In the genomic region with DNA sequence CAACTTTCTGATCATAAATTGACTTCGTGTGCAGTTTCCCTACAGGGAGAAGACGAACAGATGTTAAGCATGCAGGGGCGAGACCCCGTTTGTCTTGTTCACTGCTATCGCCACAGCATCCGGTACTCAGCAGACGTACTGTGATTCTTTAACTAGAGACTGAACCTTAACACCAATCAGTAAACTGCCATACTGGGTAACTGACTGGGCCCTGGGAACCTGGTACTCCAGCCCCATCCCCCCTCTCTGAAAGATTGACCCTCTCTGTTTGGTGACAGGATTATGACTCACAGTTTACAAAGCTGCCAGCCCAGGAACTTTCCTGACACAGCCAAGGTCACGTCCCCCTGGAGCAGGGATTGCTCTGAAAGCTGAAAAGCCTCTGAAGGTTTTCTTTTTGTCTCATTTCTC, we compare ENCODE assay signal across 8 mouse cellular contexts. TPM values are rescaled to one million over a fixed set of nuclear protein-coding genes. Genes with fewer than 3 reads are reported as not detected.
DNase-seq lines count a peak whose midpoint lies in the region; ATAC-seq lines count a peak whose summit lies in the region.

No protein-coding gene starts in this region.

- no peak overlapping the region for H3K27ac ChIP-seq in forebrain, embryonic 12.5 days
- H3K27ac ChIP-seq in limb, embryonic 11.5 days (replicated peaks; ENCODE audit: low read depth, low read length), result no peak overlapping the region
- H3K27ac ChIP-seq in midbrain, embryonic 15.5 days, result no peak overlapping the region

- peak; percentile 77 for DNase-seq in adrenal gland, postnatal 25 days
- DNase-seq in heart, postnatal 36 days, result peak; percentile 46 to 52
- DNase-seq in limb, embryonic 11.5 days (ENCODE audit: low spot score), result peak; percentile 58
- no peak for DNase-seq in right cerebral cortex, postnatal 36 days (ENCODE audit: low spot score in 2 of 2)
- no peak for DNase-seq in B cell, adult 2 months
- no peak for DNase-seq in thymus, postnatal 10 days (ENCODE audit: low spot score in 2 of 2)

- no peaks in the 10 kb centered on the region for H3K27me3 ChIP-seq in forebrain, embryonic 12.5 days
- H3K27me3 ChIP-seq in limb, embryonic 11.5 days (ENCODE audit: control insufficient read depth, insufficient read depth, low read length), result no peaks in the 10 kb centered on the region
- no peaks in the 10 kb centered on the region for H3K27me3 ChIP-seq in midbrain, embryonic 15.5 days (replicated peaks)

- H3K4me1 ChIP-seq in forebrain, embryonic 12.5 days, result peaks cover 13% of the 10 kb centered on the region
- H3K4me1 ChIP-seq in limb, embryonic 11.5 days (ENCODE audit: control insufficient read depth, insufficient read depth, low read length), result 0 out of 2 replicates have a peak, but pooled peaks cover 4% of the 10 kb centered on the region
- peaks cover 3% of the 10 kb centered on the region for H3K4me1 ChIP-seq in midbrain, embryonic 15.5 days

- no peak overlapping the region for H3K9ac ChIP-seq in forebrain, embryonic 12.5 days
- H3K9ac ChIP-seq in limb, embryonic 11.5 days (ENCODE audit: low read length), result peak overlapping the region; percentile 27; the same call in 1 of the 2 replicates
- no peak overlapping the region for H3K9ac ChIP-seq in midbrain, embryonic 15.5 days

- no peaks in the 10 kb centered on the region for H3K9me3 ChIP-seq in forebrain, embryonic 12.5 days
- no peaks in the 10 kb centered on the region for H3K9me3 ChIP-seq in limb, embryonic 11.5 days (ENCODE audit: control insufficient read depth, low read length)
- H3K9me3 ChIP-seq in midbrain, embryonic 15.5 days, result no peaks in the 10 kb centered on the region

- intact Hi-C loops in heart, postnatal 36 days (cut with DNase I), result no loop called here

- ATAC-seq in forebrain, embryonic 12.5 days (ENCODE audit: low FRiP score), result peak; percentile 70
- ATAC-seq in limb, embryonic 11.5 days (ENCODE audit: insufficient number of reproducible peaks, low FRiP score, low TSS enrichment, low read depth), result no peak
- peak; percentile 61; the same call in 1 of the 2 replicates for ATAC-seq in midbrain, embryonic 15.5 days (replicated peaks)

- H3K36me3 ChIP-seq in forebrain, embryonic 12.5 days (replicated peaks), result no peaks in the 10 kb centered on the region
- H3K36me3 ChIP-seq in limb, embryonic 11.5 days (ENCODE audit: control insufficient read depth, insufficient read depth, low read length), result no peaks in the 10 kb centered on the region
- no peaks in the 10 kb centered on the region for H3K36me3 ChIP-seq in midbrain, embryonic 15.5 days (replicated peaks)

- H3K4me3 ChIP-seq in forebrain, embryonic 12.5 days (replicated peaks), result no peak overlapping the region
- no peak overlapping the region for H3K4me3 ChIP-seq in limb, embryonic 11.5 days (ENCODE audit: low read depth, low read length)
- no peak overlapping the region for H3K4me3 ChIP-seq in midbrain, embryonic 15.5 days

- 17% methylated on average over 8 of the region's 8 CpGs for WGBS in forebrain, embryonic 12.5 days
- 4% methylated on average over 8 of the region's 8 CpGs for WGBS in limb, embryonic 11.5 days
- 9% methylated on average over 8 of the region's 8 CpGs for WGBS in midbrain, embryonic 15.5 days

- peak overlapping the region; percentile 35 for H3K4me2 ChIP-seq in forebrain, embryonic 12.5 days
- H3K4me2 ChIP-seq in limb, embryonic 11.5 days (ENCODE audit: low read depth, severe bottlenecking), result peak overlapping the region; percentile 39
- H3K4me2 ChIP-seq in midbrain, embryonic 15.5 days, result peak overlapping the region; percentile 35

RNA-seq across cellular contexts. Expression of gene Kcnv2, which starts 42.1 kb away (rescaled TPM):
- not detected in 2 replicates for total RNA-seq in adrenal gland, postnatal 25 days (2021)
- polyA plus RNA-seq in forebrain, embryonic 12.5 days (2016; fragmentation: Nextera tagmentation; extraction: Ambion mirVana), result 0.08 TPM in 1 of 2 replicates, not detected in the other
- 1 to 10 TPM; 3.3 to 4.6 TPM for total RNA-seq in heart, postnatal 36 days (2021)
- 0.09 TPM in 1 of 2 replicates, not detected in the other for polyA plus RNA-seq in limb, embryonic 11.5 days (2014; fragmentation: Nextera tagmentation; extraction: Ambion mirVana)
- 0.03 and 0.04 TPM in 2 replicates for polyA plus RNA-seq in midbrain, embryonic 15.5 days (2015; fragmentation: Nextera tagmentation; extraction: Ambion mirVana)

Comparison
In these comparisons a context has a peak if more than half of its experiments do, and no peak if none do; other contexts are left out.
1. DNase-seq: peak in adrenal gland, postnatal 25 days (single experiment), heart, postnatal 36 days (2 of 2) and limb, embryonic 11.5 days (single experiment); none in right cerebral cortex, postnatal 36 days (0 of 2), B cell, adult 2 months (0 of 2) and thymus, postnatal 10 days (0 of 2).
2. Peak in every context shown above with its lines, with median percentiles within 50 percentile points of each other: H3K4me2 ChIP-seq.